Mouse (Mus musculus) ES-Bruce4 (cell line): ENCODE measurements around the gene Stub1. TPM values are rescaled to one million over a fixed set of nuclear protein-coding genes. Genes with fewer than 3 reads are reported as not detected.

Source experiments
- H3K27ac ChIP-seq: 2 replicates; pipeline ENCODE4 v1.5.1; 2012; ENCODE audit warnings: low read length, inconsistent platforms; ENCODE audit not compliant: insufficient read depth
- H3K27me3 ChIP-seq: 2 replicates; pipeline ENCODE4 v1.6.1; 2012; ENCODE audit warnings: mild to moderate bottlenecking, low read length, inconsistent platforms; ENCODE audit not compliant: control insufficient read depth, poor library complexity, insufficient read depth, severe bottlenecking
- H3K36me3 ChIP-seq: 2 replicates; pipeline ENCODE4 v1.6.1; 2012; ENCODE audit warnings: inconsistent platforms, mild to moderate bottlenecking, low read length, moderate library complexity; ENCODE audit not compliant: control insufficient read depth, poor library complexity, insufficient read depth, severe bottlenecking
- H3K4me1 ChIP-seq: one replicate; pipeline ENCODE4 v1.8.1; 2011; ENCODE audit warnings: low read length; ENCODE audit not compliant: control insufficient read depth, insufficient read depth
- H3K4me3 ChIP-seq: 2 replicates; pipeline ENCODE4 v1.5.1; 2011; ENCODE audit warnings: low read depth, mild to moderate bottlenecking, low read length
- H3K9ac ChIP-seq: 2 replicates; pipeline ENCODE4 v1.6.1; 2012; ENCODE audit warnings: low read depth, mild to moderate bottlenecking, inconsistent platforms; ENCODE audit not compliant: poor library complexity, severe bottlenecking
- H3K9me3 ChIP-seq: replicated peaks from 2 replicates; pipeline ENCODE4 v1.6.1; 2012; ENCODE audit warnings: mild to moderate bottlenecking, low read length, inconsistent platforms; ENCODE audit not compliant: control insufficient read depth, poor library complexity, insufficient read depth, severe bottlenecking
- CTCF ChIP-seq: IDR thresholded peaks from one replicate; pipeline ENCODE4 v1.8.1; 2011; ENCODE audit warnings: low read depth, low read length
- EP300 ChIP-seq: IDR thresholded peaks from 2 replicates; pipeline ENCODE4 v1.6.1; 2011; ENCODE audit warnings: low read depth, low read length; ENCODE audit not compliant: insufficient read depth
- POLR2A ChIP-seq: IDR thresholded peaks from one replicate; pipeline ENCODE4 v1.8.1; 2011; ENCODE audit warnings: low read length; ENCODE audit not compliant: insufficient read depth
- polyA plus RNA-seq: library from polyadenylated mRNA; stranded (reverse); fragments of >200 nt; gene quantifications from 2 replicates; pipeline ENCODE4 v1.2.4, GENCODE M21; 2011; ENCODE audit warnings: low read depth; ENCODE audit not compliant: missing spikeins, insufficient read depth, insufficient read length

The Stub1 gene
- polyA plus RNA-seq, 1 experiment = 97.8 TPM

GRCm38 (mm10) chr17:25869954-25870353 is 36.8 kb upstream of the Stub1 start:
- Histone ChIP-seq H3K27me3 (no peaks in the 10 kb centered on the region), H3K9me3 (no peaks in the 10 kb centered on the region), H3K9ac (no peak overlapping the region), H3K4me1 (no peaks in the 10 kb centered on the region), H3K36me3 (no peaks in the 10 kb centered on the region), H3K4me3 (no peak overlapping the region), H3K27ac (no peak overlapping the region)
- TF ChIP-seq POLR2A (no peak), CTCF (no peak), EP300 (no peak)

- H3K9ac ChIP-seq = no peak overlapping the region
- H3K27me3 ChIP-seq = no peaks in the 10 kb centered on the region
- H3K4me3 ChIP-seq = no peak overlapping the region
- no peaks in the 10 kb centered on the region for H3K9me3 ChIP-seq
- no peaks in the 10 kb centered on the region for H3K36me3 ChIP-seq
- no peaks in the 10 kb centered on the region for H3K4me1 ChIP-seq
- no peak for TF ChIP-seq POLR2A
- no peak for TF ChIP-seq CTCF
- no peak for TF ChIP-seq EP300
- no peak overlapping the region for H3K27ac ChIP-seq
These were observed 36.3 kb upstream of the Stub1 start for GRCm38 (mm10) chr17:25869498-25869897.

- Histone ChIP-seq H3K36me3 (no peaks in the 10 kb centered on the region), H3K27me3 (no peaks in the 10 kb centered on the region), H3K4me3 (peak within 1 kb of the TSS; percentile 82), H3K4me1 (no peaks in the 10 kb centered on the region), H3K9ac (peak within 1 kb of the TSS; percentile 53), H3K9me3 (no peaks in the 10 kb centered on the region), H3K27ac (no peak within 1 kb of the TSS)
- TF ChIP-seq POLR2A (no peak), EP300 (no peak), CTCF (no peak)
These were observed 35.5 kb upstream of the Stub1 start, which contains the start of gene Mcrip2 for GRCm38 (mm10) chr17:25868601-25869191. Gene Mcrip2, minus strand, starts transcription at chr17:25868764.

GRCm38 (mm10) chr17:25867836-25868600 is 34.8 kb upstream of the Stub1 start:
- H3K4me3 ChIP-seq = peak overlapping the region; percentile 82
- no peaks in the 10 kb centered on the region for H3K36me3 ChIP-seq
- H3K27me3 ChIP-seq = no peaks in the 10 kb centered on the region
- H3K4me1 ChIP-seq = no peaks in the 10 kb centered on the region
- H3K9ac ChIP-seq = peak overlapping the region; percentile 53
- H3K27ac ChIP-seq = no peak overlapping the region
- TF ChIP-seq EP300 (no peak), POLR2A (no peak)
- H3K9me3 ChIP-seq = no peaks in the 10 kb centered on the region

GRCm38 (mm10) chr17:25867509-25867835 is 34.3 kb upstream of the Stub1 start:
- H3K27ac ChIP-seq = no peak overlapping the region
- TF ChIP-seq EP300 = no peak
- no peak for TF ChIP-seq POLR2A
- no peak for TF ChIP-seq CTCF
- H3K36me3 ChIP-seq = no peaks in the 10 kb centered on the region
- peak overlapping the region; percentile 53; the same call in 1 of the 2 replicates for H3K9ac ChIP-seq
- peak overlapping the region; percentile 82 for H3K4me3 ChIP-seq
- H3K9me3 ChIP-seq = no peaks in the 10 kb centered on the region
- no peaks in the 10 kb centered on the region for H3K27me3 ChIP-seq
- H3K4me1 ChIP-seq = no peaks in the 10 kb centered on the region

GRCm38 (mm10) chr17:25866172-25866571 is 33.0 kb upstream of the Stub1 start:
- Histone ChIP-seq H3K27me3 (no peaks in the 10 kb centered on the region), H3K9ac (no peak overlapping the region), H3K4me3 (no peak overlapping the region), H3K27ac (no peak overlapping the region), H3K4me1 (no peaks in the 10 kb centered on the region), H3K36me3 (no peaks in the 10 kb centered on the region), H3K9me3 (no peaks in the 10 kb centered on the region)
- TF ChIP-seq EP300 = no peak
- TF ChIP-seq POLR2A = no peak
- TF ChIP-seq CTCF = no peak
